Comparison of ENCODE assay signal across 8 mouse cellular contexts in the genomic region with DNA sequence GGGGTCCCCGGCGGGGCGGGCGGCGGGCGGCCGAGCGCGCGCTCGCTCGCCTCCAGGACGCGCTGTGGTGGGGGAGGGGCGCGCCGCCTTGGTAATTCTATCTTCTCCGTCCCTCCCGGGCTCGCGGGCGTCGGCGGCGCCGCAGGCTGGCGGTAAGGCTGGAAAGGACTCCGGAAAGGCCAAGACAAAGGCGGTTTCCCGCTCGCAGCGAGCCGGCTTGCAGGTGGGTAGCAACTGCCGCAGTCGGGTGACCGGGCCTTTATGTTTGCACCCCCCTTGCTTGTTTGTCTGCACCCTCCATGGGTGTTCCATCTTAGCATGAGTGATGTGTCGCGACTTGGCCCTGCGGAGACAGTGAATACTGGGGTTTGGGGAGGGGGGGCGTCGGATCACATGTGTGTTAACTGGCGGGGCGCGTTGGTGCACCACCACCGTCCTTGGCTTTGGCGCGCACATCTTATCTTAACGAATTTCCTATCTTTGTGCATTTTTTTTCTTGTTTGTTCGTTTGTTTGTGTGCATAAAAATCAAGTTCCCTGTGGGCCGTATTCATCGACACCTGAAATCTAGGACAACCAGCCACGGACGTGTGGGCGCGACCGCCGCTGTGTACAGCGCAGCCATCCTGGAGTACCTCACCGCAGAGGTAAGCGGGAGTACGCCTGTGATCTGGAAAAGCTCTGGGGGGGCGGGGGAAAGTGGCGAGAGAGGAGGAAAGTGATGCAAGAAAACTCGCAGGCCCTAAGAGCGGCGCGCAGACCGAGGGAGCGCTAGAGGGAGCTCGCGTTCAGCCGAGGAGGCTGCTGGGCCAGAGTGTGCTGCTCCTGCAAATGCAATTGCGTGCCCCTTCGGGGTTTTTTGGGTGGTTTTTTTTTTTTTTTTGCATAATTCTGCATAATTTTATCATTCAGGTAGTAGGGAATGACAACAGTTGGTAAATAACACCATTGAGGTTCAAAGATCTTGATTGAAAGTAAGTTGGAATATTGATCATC. TPM values are rescaled to one million over a fixed set of nuclear protein-coding genes. Genes with fewer than 3 reads are reported as not detected.
DNase-seq lines count a peak whose midpoint lies in the region; ATAC-seq and TF ChIP-seq lines count a peak whose summit lies in the region.

No protein-coding gene starts in this region.

- peak; percentile 93 for TF ChIP-seq CTCF in intestine, postnatal 0 days (IDR thresholded peaks at IDR 0.05; ENCODE audit: low read depth)
- TF ChIP-seq CTCF in small intestine, adult 2 months (IDR thresholded peaks at IDR 0.05; ENCODE audit: extremely low read depth, insufficient read length, insufficient replicate concordance, low read depth, low read length): peak; percentile 93

- peaks cover 15% of the 10 kb centered on the region for H3K36me3 ChIP-seq in embryonic facial prominence, embryonic 10.5 days (replicated peaks)
- no peaks in the 10 kb centered on the region for H3K36me3 ChIP-seq in intestine, postnatal 0 days (ENCODE audit: control insufficient read depth, insufficient read depth)
- peaks cover 16% of the 10 kb centered on the region for H3K36me3 ChIP-seq in limb, embryonic 10.5 days
- peaks cover 5% of the 10 kb centered on the region; the same call in 1 of the 2 replicates for H3K36me3 ChIP-seq in midbrain, embryonic 12.5 days
- H3K36me3 ChIP-seq in small intestine, adult 2 months (ENCODE audit: control insufficient read depth, insufficient read depth, low read length): peaks cover 2% of the 10 kb centered on the region; the same call in 1 of the 2 replicates

- peaks cover 22% of the 10 kb centered on the region for H3K4me1 ChIP-seq in embryonic facial prominence, embryonic 10.5 days
- H3K4me1 ChIP-seq in intestine, postnatal 0 days (replicated peaks; ENCODE audit: control insufficient read depth, insufficient read depth, low read length): 0 out of 2 replicates have a peak, but pooled peaks cover 1% of the 10 kb centered on the region
- H3K4me1 ChIP-seq in limb, embryonic 10.5 days: peaks cover 28% of the 10 kb centered on the region
- peaks cover 23% of the 10 kb centered on the region for H3K4me1 ChIP-seq in midbrain, embryonic 12.5 days
- no peaks in the 10 kb centered on the region; the same call in 1 of the 2 replicates for H3K4me1 ChIP-seq in small intestine, adult 2 months (ENCODE audit: control insufficient read depth, insufficient read depth, insufficient read length, low read length)

- peak overlapping the region; percentile 89 for H3K4me3 ChIP-seq in embryonic facial prominence, embryonic 10.5 days
- H3K4me3 ChIP-seq in intestine, postnatal 0 days (ENCODE audit: low read depth, low read length): peak overlapping the region; percentile 93
- peak overlapping the region; percentile 87 for H3K4me3 ChIP-seq in limb, embryonic 10.5 days
- H3K4me3 ChIP-seq in midbrain, embryonic 12.5 days: peak overlapping the region; percentile 90
- peak overlapping the region; percentile 71 for H3K4me3 ChIP-seq in small intestine, adult 2 months (ENCODE audit: low read depth, low read length)

- under 1% methylated on average over 72 of the region's 74 CpGs for WGBS in embryonic facial prominence, embryonic 10.5 days
- WGBS in intestine, postnatal 0 days: 0% methylated on average over 60 of the region's 74 CpGs
- under 1% methylated on average over 61 of the region's 74 CpGs for WGBS in limb, embryonic 10.5 days
- WGBS in midbrain, embryonic 12.5 days: under 1% methylated on average over 62 of the region's 74 CpGs
- 2% methylated on average over 73 of the region's 74 CpGs for WGBS in small intestine, adult 2 months

- H3K9me3 ChIP-seq in embryonic facial prominence, embryonic 10.5 days: no peaks in the 10 kb centered on the region
- no peaks in the 10 kb centered on the region for H3K9me3 ChIP-seq in intestine, postnatal 0 days (ENCODE audit: control insufficient read depth)
- H3K9me3 ChIP-seq in limb, embryonic 10.5 days (replicated peaks): no peaks in the 10 kb centered on the region
- H3K9me3 ChIP-seq in midbrain, embryonic 12.5 days: no peaks in the 10 kb centered on the region

- DNase-seq in 3134 (ENCODE audit: extremely low read depth, insufficient read length, low spot score): peak; percentile 88
- DNase-seq in adrenal gland, postnatal 14 days: peak; percentile 94
- DNase-seq in embryonic facial prominence, embryonic 10.5 days (ENCODE audit: low spot score): peak; percentile 93
- DNase-seq in gonadal fat pad, adult 2 months (ENCODE audit: low read depth): peak; percentile 47
- peak; percentile 89 for DNase-seq in limb, embryonic 10.5 days (ENCODE audit: low spot score)

- peak; percentile 51 for ATAC-seq in intestine, postnatal 0 days
- peak; percentile 28 for ATAC-seq in midbrain, embryonic 12.5 days (ENCODE audit: low FRiP score, low read depth)

- TF ChIP-seq POLR2A in small intestine, adult 2 months (IDR thresholded peaks at IDR 0.05; ENCODE audit: low read depth, low read length): no peak

- no peaks in the 10 kb centered on the region for H3K27me3 ChIP-seq in embryonic facial prominence, embryonic 10.5 days (replicated peaks; ENCODE audit: low read depth, poor library complexity, severe bottlenecking)
- H3K27me3 ChIP-seq in intestine, postnatal 0 days (replicated peaks; ENCODE audit: control insufficient read depth, insufficient read depth, low read length): no peaks in the 10 kb centered on the region
- H3K27me3 ChIP-seq in limb, embryonic 10.5 days (ENCODE audit: low read depth, poor library complexity, severe bottlenecking): no peaks in the 10 kb centered on the region
- no peaks in the 10 kb centered on the region for H3K27me3 ChIP-seq in midbrain, embryonic 12.5 days
- H3K27me3 ChIP-seq in small intestine, adult 2 months (ENCODE audit: control insufficient read depth, insufficient read depth, low read length): no peaks in the 10 kb centered on the region

- H3K9ac ChIP-seq in intestine, postnatal 0 days (ENCODE audit: low read depth, low read length): peak overlapping the region; percentile 97
- H3K9ac ChIP-seq in midbrain, embryonic 12.5 days (replicated peaks): peak overlapping the region; percentile 98

- H3K4me2 ChIP-seq in intestine, postnatal 0 days (replicated peaks; ENCODE audit: low read depth): peak overlapping the region; percentile 78
- peak overlapping the region; percentile 48 for H3K4me2 ChIP-seq in midbrain, embryonic 12.5 days (replicated peaks)

- H3K27ac ChIP-seq in embryonic facial prominence, embryonic 10.5 days (replicated peaks): peak overlapping the region; percentile 99
- peak overlapping the region; percentile 95 for H3K27ac ChIP-seq in intestine, postnatal 0 days (ENCODE audit: low read depth, low read length)
- peak overlapping the region; percentile 99 for H3K27ac ChIP-seq in limb, embryonic 10.5 days
- H3K27ac ChIP-seq in midbrain, embryonic 12.5 days (replicated peaks): peak overlapping the region; percentile 99
- peak overlapping the region; percentile 71 for H3K27ac ChIP-seq in small intestine, adult 2 months (ENCODE audit: insufficient read depth, low read depth, low read length)

RNA-seq across cellular contexts. Expression of a gene that starts 1.0 kb away (rescaled TPM):
- total RNA-seq in adrenal gland, postnatal 14 days (2021): 228 and 256 TPM in 2 replicates
- 3,248 and 3,273 TPM in 2 replicates for polyA plus RNA-seq in embryonic facial prominence, embryonic 10.5 days (2016; fragmentation: Nextera tagmentation; extraction: Ambion mirVana)
- 439 and 698 TPM in 2 replicates for polyA plus RNA-seq in gonadal fat pad, adult 2 months (2012; rRNA removed)
- polyA plus RNA-seq in intestine, postnatal 0 days (2015; fragmentation: Nextera tagmentation; extraction: Ambion mirVana): 922 and 974 TPM in 2 replicates
- 3,221 and 3,431 TPM in 2 replicates for polyA plus RNA-seq in limb, embryonic 10.5 days (2016; fragmentation: Nextera tagmentation; extraction: Ambion mirVana)
- polyA plus RNA-seq in midbrain, embryonic 12.5 days (2016; fragmentation: Nextera tagmentation; extraction: Ambion mirVana): 2,469 and 2,593 TPM in 2 replicates
- 329 and 401 TPM in 2 replicates for polyA plus RNA-seq in small intestine, adult 2 months (2012; rRNA removed)

RNA-seq across cellular contexts. Expression of a gene that starts 2.2 kb away (rescaled TPM):
- 17.8 and 19.5 TPM in 2 replicates for total RNA-seq in adrenal gland, postnatal 14 days (2021)
- 7.5 and 7.9 TPM in 2 replicates for polyA plus RNA-seq in embryonic facial prominence, embryonic 10.5 days (2016; fragmentation: Nextera tagmentation; extraction: Ambion mirVana)
- 7.3 and 8.9 TPM in 2 replicates for polyA plus RNA-seq in gonadal fat pad, adult 2 months (2012; rRNA removed)
- polyA plus RNA-seq in intestine, postnatal 0 days (2015; fragmentation: Nextera tagmentation; extraction: Ambion mirVana): 10.6 and 11.1 TPM in 2 replicates
- 6.8 TPM in 2 replicates for polyA plus RNA-seq in limb, embryonic 10.5 days (2016; fragmentation: Nextera tagmentation; extraction: Ambion mirVana)
- polyA plus RNA-seq in midbrain, embryonic 12.5 days (2016; fragmentation: Nextera tagmentation; extraction: Ambion mirVana): 11.3 and 12.1 TPM in 2 replicates
- polyA plus RNA-seq in small intestine, adult 2 months (2012; rRNA removed): 1.1 and 2.0 TPM in 2 replicates

RNA-seq across cellular contexts. Expression of a gene that starts 53.0 kb away (rescaled TPM):
- 64.2 and 75.9 TPM in 2 replicates for total RNA-seq in adrenal gland, postnatal 14 days (2021)
- 86.7 and 88.8 TPM in 2 replicates for polyA plus RNA-seq in embryonic facial prominence, embryonic 10.5 days (2016; fragmentation: Nextera tagmentation; extraction: Ambion mirVana)
- 35.3 and 38.3 TPM in 2 replicates for polyA plus RNA-seq in gonadal fat pad, adult 2 months (2012; rRNA removed)
- polyA plus RNA-seq in intestine, postnatal 0 days (2015; fragmentation: Nextera tagmentation; extraction: Ambion mirVana): 156 and 160 TPM in 2 replicates
- 84.0 and 87.3 TPM in 2 replicates for polyA plus RNA-seq in limb, embryonic 10.5 days (2016; fragmentation: Nextera tagmentation; extraction: Ambion mirVana)
- polyA plus RNA-seq in midbrain, embryonic 12.5 days (2016; fragmentation: Nextera tagmentation; extraction: Ambion mirVana): 94.8 and 103 TPM in 2 replicates
- polyA plus RNA-seq in small intestine, adult 2 months (2012; rRNA removed): 7.3 and 9.4 TPM in 2 replicates

Comparison
In these comparisons a context has a peak if more than half of its experiments do, and no peak if none do; other contexts are left out.
1. Peak in every context shown above with its lines: DNase-seq, ATAC-seq, H3K4me3 ChIP-seq and H3K27ac ChIP-seq.